Mouse (Mus musculus) small intestine, adult 2 months (tissue): ENCODE measurements around the gene Cenpv.

Source experiments
- CTCF ChIP-seq: fragments of 200-500 bp; IDR thresholded peaks from 2 replicates; pipeline ENCODE4 v1.5.1; 2012; ENCODE audit warnings: low read depth, mild to moderate bottlenecking, control low read depth, inconsistent platforms, low read length, moderate library complexity, mixed read lengths; ENCODE audit not compliant: insufficient replicate concordance, insufficient read length; ENCODE audit errors: extremely low read depth
- POLR2A ChIP-seq: fragments of 200-500 bp; IDR thresholded peaks from 2 replicates; pipeline ENCODE4 v1.6.1; 2012; ENCODE audit warnings: low read depth, mild to moderate bottlenecking, control low read depth, inconsistent platforms, low read length, moderate library complexity

DNA sequence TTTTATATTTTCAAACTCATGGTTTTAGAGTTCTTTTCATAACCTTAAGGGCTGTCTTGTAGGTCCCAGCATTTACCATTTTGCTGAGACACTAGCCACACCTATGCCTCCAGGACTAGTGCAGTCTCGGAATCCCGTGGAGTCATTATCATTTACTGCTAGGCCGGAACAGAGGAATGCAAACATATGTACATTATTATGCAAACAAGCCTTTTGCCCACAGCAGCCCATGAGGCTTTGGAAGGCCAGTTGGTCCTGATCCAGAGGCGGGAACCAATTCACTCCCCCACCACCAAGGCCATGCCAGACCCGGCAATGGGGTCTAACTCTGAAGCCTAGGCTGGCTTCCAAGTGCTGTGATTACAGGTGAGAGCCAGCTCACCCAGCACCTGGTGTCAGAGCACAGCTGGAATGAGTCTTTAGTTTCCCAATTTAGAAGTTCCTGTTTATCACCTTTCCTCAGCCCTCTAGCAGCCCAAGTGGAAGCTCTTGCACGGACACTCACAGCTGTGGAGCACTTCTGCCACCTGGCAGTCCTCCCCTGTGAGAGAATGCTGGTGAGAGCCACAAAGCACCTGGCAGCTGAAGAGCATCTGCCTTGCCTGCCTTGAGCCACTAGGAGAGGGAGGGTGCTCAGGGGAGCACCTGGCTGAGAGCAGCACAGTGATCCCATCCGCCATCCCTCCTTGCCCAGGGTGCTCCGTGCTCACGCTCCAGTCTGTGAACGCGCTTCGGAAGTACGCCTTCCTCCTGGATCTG, 27.4 kb downstream of the Cenpv start:
- no peak for TF ChIP-seq CTCF
- TF ChIP-seq POLR2A, result no peak
